In genomic region chr2:104023096-104023495, GRCm38 (mm10) we compare ENCODE assay signal across 29 mouse cellular contexts. TPM values are rescaled to one million over a fixed set of nuclear protein-coding genes. Genes with fewer than 3 reads are reported as not detected.
DNase-seq lines count a peak whose midpoint lies in the region; ATAC-seq and TF ChIP-seq lines count a peak whose summit lies in the region.
"Had no signal": no experiment of that assay in that cellular context is flagged by ENCODE, and none has a peak within 500 bp of the region (broad histone marks: within the 10 kb centered on the region; RNA-seq: fewer than 3 reads in every experiment).

No protein-coding gene starts in this region.

- H3K9me3 ChIP-seq in G1E (replicated peaks), result 0 out of 2 replicates have a peak, but pooled peaks cover 3% of the 10 kb centered on the region
- H3K9me3 ChIP-seq: embryonic facial prominence, embryonic 13.5 days; embryonic facial prominence, embryonic 15.5 days; forebrain, embryonic 13.5 days; forebrain, embryonic 15.5 days had no signal

- no peak for ATAC-seq in G1E (ENCODE audit: extremely low read depth, insufficient number of reproducible peaks, low FRiP score, poor library complexity, severe bottlenecking)
- no peak for ATAC-seq in erythroid progenitor cell, adult 5-6 weeks (replicated peaks; ENCODE audit: low FRiP score, poor library complexity, severe bottlenecking)
- ATAC-seq: CD4-positive, CD25-positive, alpha-beta regulatory T cell, adult 4 months; forebrain, embryonic 13.5 days; forebrain, embryonic 15.5 days; forebrain, postnatal 0 days had no signal

- TF ChIP-seq CTCF in G1E (IDR thresholded peaks at IDR 0.05; ENCODE audit: low read depth, low read length), result no peak

- H3K4me1 ChIP-seq in G1E (ENCODE audit: insufficient read depth, low read depth, low read length), result peaks cover 15% of the 10 kb centered on the region
- H3K4me1 ChIP-seq: embryonic facial prominence, embryonic 13.5 days had no signal

- H3K27me3 ChIP-seq in G1E (ENCODE audit: insufficient read depth, low read length), result peaks cover 10% of the 10 kb centered on the region
- H3K27me3 ChIP-seq: embryonic facial prominence, embryonic 13.5 days; embryonic facial prominence, embryonic 15.5 days; forebrain, embryonic 13.5 days; forebrain, embryonic 15.5 days had no signal

- DNase-seq in heart, adult 11 months, result peak; percentile 61
- DNase-seq in heart, adult 8-10 months (ENCODE audit: low spot score), result no peak
- peak; percentile 21 for DNase-seq in G1E (ENCODE audit: low spot score)
- DNase-seq in MEL-GATA-1-ER (ENCODE audit: extremely low read depth, low read depth), result peak; percentile 23
- no peak for DNase-seq in adrenal gland, postnatal 4 days (ENCODE audit: low spot score in 2 of 2)
- DNase-seq: adrenal gland, adult 8-10 months; adrenal gland, postnatal 14 days; adrenal gland, postnatal 36 days; cerebellum, adult 11 months; cerebellum, adult 18-20 months; cerebellum, adult 8-10 months; cerebellum, adult 9-11 months; cerebellum, postnatal 14 days; cerebellum, postnatal 36 days; embryo, embryonic 11 days; forebrain, postnatal 0 days had no signal

- no peak overlapping the region for H3K4me3 ChIP-seq in G1E (ENCODE audit: low read depth, low read length)
- H3K4me3 ChIP-seq: embryonic facial prominence, embryonic 13.5 days; embryonic facial prominence, embryonic 15.5 days; erythroblast, embryonic 14.5 days; forebrain, embryonic 13.5 days; forebrain, embryonic 15.5 days had no signal

- no peaks in the 10 kb centered on the region for H3K36me3 ChIP-seq in G1E (replicated peaks)
- H3K36me3 ChIP-seq: embryonic facial prominence, embryonic 13.5 days; embryonic facial prominence, embryonic 15.5 days; forebrain, embryonic 15.5 days had no signal

RNA-seq across cellular contexts. Expression of gene Fbxo3, which starts 4.4 kb away (rescaled TPM):
- 10 to 100 TPM; 51.5 to 57.2 (median 52.1) TPM for total RNA-seq in heart, adult 8-10 months (2022)
- 113 and 126 TPM in 2 replicates for total RNA-seq in G1E (2014; fragmentation: Nextera tagmentation)
- 76.4 and 79.5 TPM in 2 replicates for total RNA-seq in G1E (2017)
- polyA plus RNA-seq in G1E (2012), result 9.4 and 12.6 TPM in 2 replicates
- 10 to 100 TPM; 79.7 to 80.7 TPM for total RNA-seq in adrenal gland, postnatal 4 days (2021)
- 84.3 and 95.2 TPM in 2 replicates for total RNA-seq in erythroid progenitor cell, adult 5-6 weeks (2015; ENCODE audit: low replicate concordance)
- total RNA-seq in erythroid progenitor cell, adult 5-6 weeks (2017; ENCODE audit: low replicate concordance), result 96.8 and 101 TPM in 2 replicates

RNA-seq across cellular contexts. Expression of gene 4931422A03Rik, which starts 5.1 kb away (rescaled TPM):
- total RNA-seq in heart, adult 8-10 months (2022), result not detected
- not detected in 2 replicates for total RNA-seq in G1E (2014; fragmentation: Nextera tagmentation)
- 0.12 and 0.38 TPM in 2 replicates for total RNA-seq in G1E (2017)
- not detected in 2 replicates for polyA plus RNA-seq in G1E (2012)
- under 1 TPM in 1 of 2 experiments, not detected in 1; 0.96 TPM for total RNA-seq in adrenal gland, postnatal 4 days (2021)
- 5.8 TPM in 1 of 2 replicates, not detected in the other for total RNA-seq in erythroid progenitor cell, adult 5-6 weeks (2015; ENCODE audit: low replicate concordance)
- total RNA-seq in erythroid progenitor cell, adult 5-6 weeks (2017; ENCODE audit: low replicate concordance), result not detected in 2 replicates
- total RNA-seq: adrenal gland, adult 18-20 months; adrenal gland, adult 8-10 months; adrenal gland, postnatal 14 days; adrenal gland, postnatal 36 days; forebrain, postnatal 0 days had no signal
- polyA plus RNA-seq: erythroblast, embryonic 14.5 days had no signal

RNA-seq across cellular contexts. Expression of gene Gm10912, which starts 42.5 kb away (rescaled TPM):
- total RNA-seq in heart, adult 8-10 months (2022), result under 1 TPM in 2 of 4 experiments, not detected in 2; 0.20 to 0.41 TPM
- not detected in 2 replicates for total RNA-seq in G1E (2014; fragmentation: Nextera tagmentation)
- 0.27 and 0.29 TPM in 2 replicates for total RNA-seq in G1E (2017)
- polyA plus RNA-seq in G1E (2012), result not detected in 2 replicates
- under 1 TPM; 0.22 to 0.31 TPM for total RNA-seq in adrenal gland, postnatal 4 days (2021)
- 0.84 and 4.7 TPM in 2 replicates for total RNA-seq in erythroid progenitor cell, adult 5-6 weeks (2015; ENCODE audit: low replicate concordance)
- 2.1 TPM in 1 of 2 replicates, not detected in the other for total RNA-seq in erythroid progenitor cell, adult 5-6 weeks (2017; ENCODE audit: low replicate concordance)
- total RNA-seq: CH12.LX; common myeloid progenitor, adult 5-6 weeks; forebrain, postnatal 0 days had no signal
- polyA plus RNA-seq: embryonic facial prominence, embryonic 11.5 days; erythroblast, embryonic 14.5 days; forebrain, embryonic 11.5 days; forebrain, embryonic 13.5 days; forebrain, embryonic 15.5 days; forebrain, postnatal 0 days had no signal

RNA-seq across cellular contexts. Expression of gene Gm10799, which starts 45.3 kb away (rescaled TPM):
- not detected for total RNA-seq in heart, adult 8-10 months (2022)
- not detected in 2 replicates for total RNA-seq in G1E (2014; fragmentation: Nextera tagmentation)
- total RNA-seq in G1E (2017), result not detected in 2 replicates
- not detected in 2 replicates for polyA plus RNA-seq in G1E (2012)
- not detected for total RNA-seq in adrenal gland, postnatal 4 days (2021)
- not detected in 2 replicates for total RNA-seq in erythroid progenitor cell, adult 5-6 weeks (2015; ENCODE audit: low replicate concordance)
- not detected in 2 replicates for total RNA-seq in erythroid progenitor cell, adult 5-6 weeks (2017; ENCODE audit: low replicate concordance)
- total RNA-seq: adrenal gland, adult 18-20 months; adrenal gland, adult 8-10 months; adrenal gland, postnatal 14 days; adrenal gland, postnatal 36 days; CH12.LX; common myeloid progenitor, adult 5-6 weeks; forebrain, postnatal 0 days had no signal
- polyA plus RNA-seq: brain, embryonic 14.5 days; CD4-positive, CD25-positive, alpha-beta regulatory T cell, adult 4 months; embryonic facial prominence, embryonic 11.5 days; embryonic facial prominence, embryonic 13.5 days; embryonic facial prominence, embryonic 15.5 days; erythroblast, embryonic 14.5 days; forebrain, embryonic 11.5 days; forebrain, embryonic 13.5 days; forebrain, embryonic 15.5 days; forebrain, postnatal 0 days had no signal

RNA-seq across cellular contexts. Expression of gene Cd59b, which starts 46.6 kb away (rescaled TPM):
- 1 to 10 TPM; 2.3 to 4.7 (median 3.4) TPM for total RNA-seq in heart, adult 8-10 months (2022)
- total RNA-seq in G1E (2014; fragmentation: Nextera tagmentation), result not detected in 2 replicates
- total RNA-seq in G1E (2017), result 0.87 TPM in 1 of 2 replicates, not detected in the other
- polyA plus RNA-seq in G1E (2012), result not detected in 2 replicates
- total RNA-seq in adrenal gland, postnatal 4 days (2021), result 1 to 10 TPM; 1.9 to 3.1 TPM
- total RNA-seq in erythroid progenitor cell, adult 5-6 weeks (2015; ENCODE audit: low replicate concordance), result 18.4 and 42.8 TPM in 2 replicates
- total RNA-seq in erythroid progenitor cell, adult 5-6 weeks (2017; ENCODE audit: low replicate concordance), result 15.4 and 29.4 TPM in 2 replicates

Comparison
In these comparisons a context has a peak if more than half of its experiments do, and no peak if none do; other contexts are left out.
1. DNase-seq: peak in heart, adult 11 months (single experiment), G1E (single experiment) and MEL-GATA-1-ER (single experiment); none in heart, adult 8-10 months (single experiment) and adrenal gland, postnatal 4 days (0 of 2).